Mouse (Mus musculus) T-helper 17 cell (primary cell): ENCODE results near the gene Slc25a33.

Experiments
- in situ Hi-C, 2 experiments: fragments of 300-600 bp; cut with MboI, MseI; formaldehyde crosslinking; loops; 1 replicate in 1 of 2; 2 replicates in 1 of 2; pipeline ENCODE4 v1.15.1; 2025; ENCODE audit warnings: high pct_unique_total_duplicates in 2 of 2

Gene Slc25a33

DNA sequence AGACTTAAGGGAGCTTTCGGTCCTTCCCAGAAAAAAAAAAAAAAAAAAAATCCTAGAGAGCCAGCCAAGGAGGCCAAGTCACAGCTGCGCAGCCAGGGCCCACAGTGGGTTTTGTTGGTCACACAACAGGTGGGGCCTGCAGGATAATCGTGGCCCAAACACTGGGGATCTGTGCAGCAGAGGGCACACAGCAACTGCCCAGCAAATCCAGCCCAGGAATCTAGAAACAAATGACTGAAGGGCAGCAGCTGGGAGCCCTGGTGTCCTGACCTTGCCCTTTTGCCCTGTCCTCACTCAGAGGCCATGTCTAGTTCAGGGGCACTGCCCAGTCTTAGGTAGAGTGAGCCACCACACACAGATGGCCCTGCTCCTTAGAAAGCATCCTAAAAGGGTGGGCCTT, 41.8 kb downstream of the Slc25a33 start:
- in situ Hi-C loops, result no loop called here

GRCm38 (mm10) chr4:149730827-149731226, 43.2 kb downstream of the Slc25a33 start:
- in situ Hi-C loops, result no loop called here

- in situ Hi-C loops, result no loop called here
Observed at GRCm38 (mm10) chr4:149728810-149729209, 45.3 kb downstream of the Slc25a33 start.

GRCm38 (mm10) chr4:149727636-149728035, 46.4 kb downstream of the Slc25a33 start:
- in situ Hi-C loops, result no loop called here

DNA sequence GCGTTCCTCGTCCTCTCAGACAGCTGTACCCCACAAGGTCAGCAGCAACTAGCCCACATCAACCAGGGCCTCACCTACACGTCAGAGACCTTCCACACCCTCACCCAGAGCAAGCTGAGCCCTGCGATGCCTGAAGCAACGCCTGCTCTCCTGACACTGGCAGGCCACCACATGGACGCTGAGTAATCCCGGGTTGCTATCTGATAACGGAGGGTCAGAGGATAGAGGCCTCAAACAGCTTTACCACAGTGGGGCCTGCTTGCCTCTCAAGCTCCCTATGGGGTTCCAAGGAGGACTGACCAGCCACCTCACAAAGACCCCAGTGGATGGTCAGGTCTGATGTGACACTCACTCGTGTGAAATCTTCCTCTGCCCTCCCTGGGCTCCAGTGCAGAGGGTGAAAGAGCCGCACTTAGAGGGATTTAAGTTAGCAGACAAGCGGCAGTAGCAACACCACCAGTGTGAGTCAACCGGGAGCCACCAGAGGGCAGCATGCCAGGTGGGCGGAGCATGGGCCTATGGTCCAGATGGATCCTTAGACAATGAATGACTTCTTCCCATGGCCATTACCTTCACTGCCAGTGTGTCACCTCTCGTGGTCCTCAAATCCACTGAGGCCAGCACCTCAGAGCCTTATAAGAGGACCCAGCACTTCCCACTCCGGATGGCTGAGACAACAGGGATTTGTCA, 48.3 kb downstream of the Slc25a33 start:
- in situ Hi-C loops, result no loop called here

DNA sequence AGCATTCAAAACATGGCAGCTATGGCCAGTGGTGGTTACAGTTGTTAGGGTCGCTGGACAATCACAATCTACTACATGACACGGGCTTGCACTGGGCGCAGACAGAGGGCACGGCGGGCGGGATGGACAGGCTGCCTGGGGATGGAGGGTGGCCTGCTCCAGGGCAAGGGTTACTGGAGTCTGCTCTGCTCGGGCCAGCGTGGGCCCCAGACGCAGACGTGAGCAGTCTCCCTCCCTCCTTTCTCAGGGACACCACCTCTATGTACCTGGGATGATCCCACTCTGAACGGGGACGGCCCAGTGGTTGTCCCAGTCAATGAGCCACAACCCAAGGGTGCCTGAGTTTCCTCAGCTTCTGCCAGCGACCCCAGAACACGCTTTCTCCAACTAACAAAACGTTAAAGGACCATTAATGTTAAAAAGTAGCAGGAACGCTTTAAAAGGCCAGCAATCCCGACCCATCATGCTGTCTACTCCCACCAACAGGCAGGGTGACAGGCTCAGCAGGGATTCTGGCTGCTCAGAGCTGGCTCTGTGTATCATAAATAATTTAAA, 49.1 kb downstream of the Slc25a33 start:
- in situ Hi-C loops, result no loop called here

GRCm38 (mm10) chr4:149723855-149724731, 50.0 kb downstream of the Slc25a33 start:
- in situ Hi-C loops, result no loop called here

- in situ Hi-C loops, result no loop called here
Observed at GRCm38 (mm10) chr4:149723021-149723390, 51.1 kb downstream of the Slc25a33 start.

DNA sequence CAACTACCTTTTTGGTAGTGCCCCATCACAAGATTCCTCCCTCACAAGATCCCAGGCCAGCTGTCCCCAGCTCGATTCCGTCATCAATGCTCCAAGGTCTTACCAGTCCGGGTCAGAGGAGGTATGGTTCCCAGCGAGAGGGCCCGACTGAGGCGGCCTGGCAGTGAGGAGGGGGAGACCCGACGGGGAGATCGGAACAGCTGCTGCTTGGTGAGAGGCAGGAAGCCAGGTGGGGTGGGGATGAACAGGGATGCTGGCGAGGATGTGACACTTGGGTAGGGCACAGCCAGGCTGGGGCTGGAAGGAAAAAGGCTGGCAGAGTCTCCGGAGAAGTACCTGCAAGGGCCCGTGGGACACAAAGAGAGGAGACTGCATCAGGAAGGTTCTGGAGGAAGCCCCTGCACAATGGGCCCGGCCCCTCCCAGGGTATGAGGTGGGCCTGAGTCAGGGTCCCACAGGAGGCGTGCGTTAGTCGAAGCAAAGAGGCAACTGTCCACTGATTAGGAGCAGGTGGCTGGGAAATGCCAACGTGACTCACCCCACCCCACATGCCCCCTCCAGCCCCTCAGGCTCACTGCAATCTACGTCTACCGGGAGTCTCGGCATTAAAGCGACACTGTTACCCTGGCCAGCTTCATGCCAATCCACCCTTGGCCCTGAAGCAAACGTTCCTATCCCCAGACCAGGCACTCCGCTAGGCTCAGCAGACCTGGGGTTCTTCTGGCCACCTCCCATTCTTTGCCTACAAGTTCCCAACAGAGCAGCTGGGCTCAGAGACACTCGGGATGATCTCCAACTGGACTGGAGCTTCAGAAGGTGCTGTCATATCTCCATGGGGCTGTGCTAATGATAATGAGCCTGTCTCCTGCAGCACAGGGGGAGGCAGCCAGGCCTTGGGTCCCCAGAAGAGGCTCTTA, 51.7 kb downstream of the Slc25a33 start:
- in situ Hi-C loops, result no loop called here

DNA sequence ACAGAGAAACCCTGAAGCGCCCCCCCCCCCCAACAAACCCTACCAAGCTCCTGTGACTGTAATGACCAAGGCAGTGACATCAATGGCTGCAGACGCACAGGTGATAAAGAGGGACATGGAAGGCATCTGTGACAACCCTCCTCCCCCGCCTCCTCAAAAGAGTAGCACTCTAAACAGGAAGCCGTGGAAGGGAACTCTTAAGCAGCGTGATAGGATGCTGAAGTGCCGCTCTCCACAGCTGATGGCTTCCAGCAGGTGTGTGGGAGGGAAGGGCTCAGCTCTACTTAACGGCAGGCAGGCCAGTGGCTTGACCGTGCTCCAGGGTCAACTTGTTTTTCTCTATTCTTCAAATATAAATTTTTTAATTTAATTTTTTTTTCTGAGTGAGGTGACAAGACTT, 52.9 kb downstream of the Slc25a33 start:
- in situ Hi-C loops, result no loop called here

- in situ Hi-C loops, result no loop called here
Observed at GRCm38 (mm10) chr4:149719686-149720085, 54.4 kb downstream of the Slc25a33 start.

GRCm38 (mm10) chr4:149714542-149714941, 59.5 kb downstream of the Slc25a33 start:
- in situ Hi-C loops, result loop anchor here (5.0 kb wide), 1 partner anchor 62 kb away; no protein-coding TSS in a partner anchor

DNA sequence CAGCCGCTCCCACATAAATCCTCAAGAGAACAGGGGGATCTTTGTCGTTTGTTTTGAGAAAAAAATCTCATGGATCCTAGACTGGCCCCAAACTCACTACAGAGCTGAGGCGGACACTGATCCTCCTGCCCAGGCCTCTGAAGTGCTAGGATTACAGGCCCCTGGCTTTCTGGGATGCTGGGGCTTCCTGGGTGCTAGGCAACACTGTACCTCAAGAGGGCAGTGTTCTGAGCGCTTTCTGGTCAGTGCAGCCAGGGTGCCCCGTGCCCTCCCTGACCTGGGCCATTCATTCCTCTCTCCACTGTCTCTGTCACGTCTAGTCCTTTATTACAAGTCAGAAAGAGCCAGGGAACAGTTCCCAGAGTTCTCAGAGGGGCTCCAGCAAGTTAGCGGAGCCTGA, 62.1 kb downstream of the Slc25a33 start:
- in situ Hi-C loops, result loop anchor here (5.0 kb wide), 1 partner anchor 60 kb away; no protein-coding TSS in a partner anchor

DNA sequence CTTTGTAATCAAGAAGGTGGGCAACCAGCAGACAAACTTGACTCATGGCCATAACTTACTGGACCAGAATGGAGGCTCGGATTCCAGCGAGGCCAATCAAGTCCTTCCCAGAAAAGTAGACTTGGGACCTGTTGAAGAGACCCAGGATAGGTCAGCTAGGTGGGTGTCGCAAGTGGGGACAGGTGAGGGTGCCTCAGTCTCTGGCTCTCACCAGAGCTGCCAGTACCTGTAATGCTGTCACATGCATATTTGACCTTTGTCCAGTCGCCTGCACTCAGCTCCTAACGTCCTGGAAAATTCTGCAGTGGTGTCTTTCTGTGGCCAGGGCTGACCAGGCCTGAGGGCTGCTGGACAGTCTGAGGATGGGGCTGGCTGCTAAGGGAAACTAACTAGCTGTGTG, 62.6 kb downstream of the Slc25a33 start:
- in situ Hi-C loops, result loop anchor here (5.0 kb wide), 1 partner anchor 59 kb away; no protein-coding TSS in a partner anchor

DNA sequence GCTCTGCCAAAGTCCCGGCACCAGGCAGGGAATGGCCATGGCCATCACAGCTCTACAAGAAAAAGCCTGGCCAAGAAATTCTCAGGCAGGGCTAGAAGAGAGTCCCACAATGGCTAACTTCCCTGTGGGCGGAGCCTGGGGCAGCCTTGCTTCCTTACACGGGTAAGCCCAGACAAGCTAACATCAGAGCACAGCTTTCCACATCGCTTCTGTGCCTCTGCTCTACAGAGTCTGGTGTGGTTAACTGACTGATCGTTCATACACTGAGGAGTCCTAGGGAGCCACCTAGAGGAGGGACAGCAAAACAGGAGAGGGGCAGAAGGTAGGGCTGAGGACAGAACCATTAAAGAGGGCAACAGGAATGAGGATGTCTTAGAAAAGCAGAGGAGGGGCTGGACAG, 63.6 kb downstream of the Slc25a33 start:
- in situ Hi-C loops, result loop anchor here (5.0 kb wide), 1 partner anchor 58 kb away; no protein-coding TSS in a partner anchor

- in situ Hi-C loops, result no loop called here
Observed at GRCm38 (mm10) chr4:149705941-149706340, 68.1 kb downstream of the Slc25a33 start.

DNA sequence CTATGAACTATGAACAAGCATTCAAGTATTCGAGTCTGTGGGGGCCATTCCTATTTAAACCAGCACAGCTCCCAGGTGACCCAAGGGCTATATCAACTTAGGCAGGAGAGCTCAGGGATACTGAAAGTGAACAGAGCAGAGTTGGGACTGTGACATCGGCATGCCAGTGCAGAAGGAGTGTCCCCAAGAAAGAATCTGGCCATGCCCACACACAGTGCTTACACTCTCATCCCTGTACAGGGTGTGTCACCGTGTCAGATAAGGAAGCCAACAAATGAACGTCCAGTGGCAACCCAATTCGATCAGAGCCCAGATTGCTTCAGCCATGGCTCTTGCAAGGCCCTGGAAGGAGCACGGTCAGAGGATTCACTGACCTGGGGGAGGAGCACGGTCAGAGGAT, 68.8 kb downstream of the Slc25a33 start:
- in situ Hi-C loops, result no loop called here

GRCm38 (mm10) chr4:149702210-149702979, 71.7 kb downstream of the Slc25a33 start, which contains the start of gene Pik3cd:
Gene Pik3cd (minus strand): TSS chr4:149702571.
- in situ Hi-C loops, result no loop called here

DNA sequence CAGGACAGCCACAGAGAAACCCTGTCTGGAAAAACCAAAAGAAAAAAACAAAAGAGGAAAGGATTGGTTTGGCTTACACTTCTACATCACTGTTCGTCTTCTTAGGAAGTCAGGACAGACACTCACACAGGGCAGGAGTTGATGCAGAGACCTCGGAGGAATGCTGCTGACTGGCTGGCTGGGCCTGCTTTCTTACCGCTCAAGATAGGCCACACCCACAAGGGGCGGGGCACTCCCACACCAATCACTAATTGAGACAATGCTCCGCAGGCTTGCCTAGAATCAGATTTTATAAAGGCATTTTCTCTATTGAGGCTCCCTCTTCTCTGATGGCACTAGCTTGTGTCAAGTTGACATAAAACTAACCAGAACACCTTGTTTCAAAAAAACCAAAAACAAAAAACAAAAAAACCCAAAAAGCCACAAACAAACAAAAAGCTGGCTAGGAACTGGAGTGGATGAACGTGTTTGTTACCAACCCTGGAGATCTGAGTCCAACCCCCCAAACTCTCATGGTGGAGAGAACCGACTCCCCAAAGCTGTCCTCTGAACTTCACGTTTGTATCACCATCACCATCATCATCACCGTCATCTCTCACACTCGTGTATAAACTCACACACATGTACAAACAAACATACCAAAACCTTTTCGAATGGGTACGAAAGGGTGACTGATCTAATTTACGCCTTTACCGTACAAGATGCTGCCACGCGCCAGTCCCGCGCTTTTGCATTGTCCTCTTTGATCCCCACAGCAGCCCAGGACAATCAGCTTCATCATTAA, 72.5 kb downstream of the Slc25a33 start:
- in situ Hi-C loops, result no loop called here

- in situ Hi-C loops, result no loop called here
Observed at GRCm38 (mm10) chr4:149699953-149700352, 74.1 kb downstream of the Slc25a33 start.
